Mouse (Mus musculus) C2C12 (cell line): ENCODE data around the gene Ap3b1.

Source experiments
- CEBPB ChIP-seq: IDR thresholded peaks from one replicate; pipeline ENCODE4 v1.6.1; 2011; ENCODE audit warnings: low read depth, mild to moderate bottlenecking, control low read depth, moderate library complexity
- CTCF ChIP-seq: IDR thresholded peaks from one replicate; pipeline ENCODE4 v1.5.1; 2011; ENCODE audit not compliant: control insufficient read depth, insufficient read depth, insufficient read length
- MAX ChIP-seq: IDR thresholded peaks from one replicate; pipeline ENCODE4 v1.6.1; 2011; ENCODE audit warnings: mild to moderate bottlenecking, control low read depth
- MYOG ChIP-seq: IDR thresholded peaks from one replicate; pipeline ENCODE4 v1.6.1; 2011; ENCODE audit not compliant: control insufficient read depth, insufficient read length; ENCODE audit errors: extremely low read depth
- USF1 ChIP-seq: IDR thresholded peaks from one replicate; pipeline ENCODE4 v1.6.1; 2011; ENCODE audit warnings: low read depth, mild to moderate bottlenecking, control low read depth, moderate library complexity

GRCm38 (mm10) chr13:94379006-94379405, 20.2 kb downstream of the Ap3b1 start:
- TF ChIP-seq CTCF (no peak), MAX (no peak), CEBPB (no peak), USF1 (no peak), MYOG (no peak)
